Mouse (Mus musculus) adrenal gland, postnatal 10 days (tissue): Measurements from ENCODE around the gene Cacng6. TPM values are rescaled to one million over a fixed set of nuclear protein-coding genes. Genes with fewer than 3 reads are reported as not detected.
A peak's percentile ranks its signal among the peaks of the same experiment; 100 is the strongest.
"Not testable (repeated sequence)": the region's sequence is repeated elsewhere in the genome, so short reads cannot be mapped to it uniquely, and the experiment has no call there.

Source experiments
- DNase-seq: peaks from one replicate; pipeline ENCODE4 v3.0.0; 2021; ENCODE audit warnings: mixed read lengths
- long read RNA-seq, 2 experiments: library from polyadenylated mRNA; stranded (forward); transcript quantifications; one replicate each; pipeline ENCODE4 v2.0.0; 2021
- total RNA-seq, 2 experiments: library from RNA; stranded (reverse); gene quantifications; 2 replicates each; pipeline ENCODE4 v1.2.3; 2021

The Cacng6 gene
- total RNA-seq, result 1 to 10 TPM; 1.5 to 6.5 TPM
- long read RNA-seq, experiment 1, partial matches to known transcripts, result 0 of 3 reads
- long read RNA-seq, experiment 1, other reads (novel, unspliced or antisense), result 2 of 3 reads
- long read RNA-seq, experiment 2, partial matches to known transcripts, result 0 of 5 reads
- long read RNA-seq, experiment 2, other reads (novel, unspliced or antisense), result 1 of 5 reads

- DNase-seq, result no peak
These were observed at the start of gene Cacng6 for GRCm38 (mm10) chr7:3423895-3424294. Gene Cacng6 (plus strand): TSS chr7:3424195.

GRCm38 (mm10) chr7:3376831-3377230 lies 47.2 kb upstream of the Cacng6 start:
- peak; percentile 86 for DNase-seq

DNA sequence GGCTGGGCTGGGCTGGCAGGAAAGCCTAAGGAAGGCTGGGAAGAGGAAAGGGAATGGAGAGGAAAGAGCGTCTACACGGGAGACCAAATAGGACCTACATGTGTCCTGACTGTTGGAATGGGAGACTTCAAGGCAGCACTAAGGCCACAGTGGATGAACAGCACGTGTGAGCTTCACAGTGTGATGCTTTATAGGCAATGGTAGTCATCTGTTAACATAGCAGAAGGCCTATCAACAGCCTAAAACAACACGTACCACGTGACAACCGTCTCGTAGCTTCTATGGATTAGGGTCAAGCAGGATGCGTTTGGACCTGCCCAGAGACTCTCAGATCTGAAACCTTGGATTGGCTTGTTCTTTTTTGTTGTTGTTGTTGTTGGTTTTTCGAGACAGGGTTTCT lies 41.9 kb upstream of the Cacng6 start:
- DNase-seq, result no peak

DNA sequence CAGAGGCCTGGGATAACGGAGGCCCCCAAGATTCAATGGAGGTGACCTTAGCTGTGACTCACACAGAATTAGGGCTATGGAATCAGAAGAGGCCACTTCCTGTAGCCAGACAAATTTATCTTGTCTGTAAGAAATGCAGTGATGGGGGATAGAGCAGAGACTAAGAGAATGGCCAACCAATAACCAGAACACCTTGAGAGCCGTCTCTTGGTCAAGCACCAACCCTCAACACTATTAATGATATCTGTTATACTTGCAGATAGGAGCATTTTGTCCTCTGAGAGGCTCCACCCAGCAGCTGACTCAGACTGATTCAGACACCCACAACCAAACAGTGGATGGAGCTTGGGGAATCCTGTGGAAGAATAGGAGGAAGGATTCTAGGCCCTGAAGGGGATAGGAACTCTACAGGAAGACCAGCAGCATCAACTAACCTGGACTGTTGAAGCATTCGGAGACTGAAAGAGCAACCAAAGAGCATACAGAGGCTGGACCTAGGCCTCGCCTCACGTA lies 39.1 kb upstream of the Cacng6 start:
- DNase-seq, result no peak

DNA sequence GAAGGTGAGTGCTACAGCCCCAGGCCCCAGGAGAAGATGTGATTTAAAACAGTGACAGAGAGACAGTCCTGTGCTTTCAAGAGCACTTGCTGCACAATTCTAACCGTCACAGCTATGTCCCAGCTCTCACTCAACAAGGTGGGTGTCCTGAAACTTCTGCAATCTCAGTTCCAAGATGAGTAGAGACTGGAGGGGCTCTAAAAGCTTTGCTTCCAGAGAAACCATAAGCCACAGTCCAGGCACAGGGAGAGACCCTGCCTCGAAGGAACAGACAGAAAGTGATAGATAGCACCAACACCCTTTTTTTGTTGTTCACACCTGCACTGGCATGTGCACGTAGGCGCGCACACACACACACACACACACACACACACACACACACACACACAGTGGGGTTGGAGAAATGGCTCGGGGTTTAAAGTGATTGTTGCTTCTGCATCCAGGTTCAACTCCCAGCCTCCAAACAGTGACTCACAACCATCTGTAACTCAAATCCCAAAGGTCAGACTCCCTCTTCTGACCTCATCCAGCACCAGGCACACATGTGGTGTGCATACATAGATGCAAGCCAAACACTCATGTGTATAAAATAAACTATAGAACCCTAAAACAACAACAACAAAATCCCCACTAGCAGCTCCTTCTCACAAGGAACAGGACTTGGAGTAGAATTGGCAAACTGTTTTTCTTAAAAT lies 37.8 kb upstream of the Cacng6 start:
- DNase-seq, result no peak

- no peak for DNase-seq
These were observed 36.2 kb upstream of the Cacng6 start for GRCm38 (mm10) chr7:3387761-3388160.

- no peak for DNase-seq
These were observed 35.1 kb upstream of the Cacng6 start for GRCm38 (mm10) chr7:3388885-3389284.

- peak; percentile 79 for DNase-seq
These were observed 34.3 kb upstream of the Cacng6 start for GRCm38 (mm10) chr7:3389444-3390412.

DNA sequence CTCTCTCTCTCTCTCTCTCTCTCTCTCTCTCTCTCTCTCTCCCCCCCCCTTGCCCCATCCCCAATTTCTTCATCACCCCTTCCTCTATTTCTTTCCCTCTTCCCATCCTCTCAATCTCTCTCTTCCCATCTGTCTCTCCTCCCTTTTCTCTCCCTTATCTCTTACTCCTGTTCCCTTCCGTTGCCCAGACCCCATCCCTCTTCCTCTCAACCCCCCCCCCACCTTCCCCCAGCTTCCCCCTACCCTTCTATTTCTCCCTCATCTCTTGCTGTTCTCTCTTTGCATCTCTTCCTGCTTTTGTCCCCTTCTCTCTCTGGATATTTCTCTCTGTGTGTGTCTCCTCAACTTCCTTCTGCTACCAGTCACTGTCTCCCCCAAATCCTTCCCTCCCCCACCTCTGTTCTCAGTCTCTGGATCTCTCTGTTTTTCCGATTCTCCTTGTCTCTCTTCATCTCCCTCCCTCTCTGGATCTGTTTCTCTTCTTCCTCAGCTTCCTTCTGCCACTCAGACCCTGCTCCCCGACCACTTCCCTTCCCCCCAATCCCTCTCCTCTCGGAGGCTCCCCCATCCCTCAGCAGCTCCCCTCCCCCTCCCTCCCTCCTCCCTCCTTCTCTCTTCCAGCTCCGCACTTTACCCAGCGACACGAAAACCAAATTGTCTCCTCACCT lies 33.4 kb upstream of the Cacng6 start, which contains the start of gene Cacng8:
TSS of gene Cacng8 (plus strand) at position 271 of the 668 bp plus-strand sequence.
- no peak for DNase-seq

GRCm38 (mm10) chr7:3391081-3391451 lies 32.9 kb upstream of the Cacng6 start:
- no peak for DNase-seq

DNA sequence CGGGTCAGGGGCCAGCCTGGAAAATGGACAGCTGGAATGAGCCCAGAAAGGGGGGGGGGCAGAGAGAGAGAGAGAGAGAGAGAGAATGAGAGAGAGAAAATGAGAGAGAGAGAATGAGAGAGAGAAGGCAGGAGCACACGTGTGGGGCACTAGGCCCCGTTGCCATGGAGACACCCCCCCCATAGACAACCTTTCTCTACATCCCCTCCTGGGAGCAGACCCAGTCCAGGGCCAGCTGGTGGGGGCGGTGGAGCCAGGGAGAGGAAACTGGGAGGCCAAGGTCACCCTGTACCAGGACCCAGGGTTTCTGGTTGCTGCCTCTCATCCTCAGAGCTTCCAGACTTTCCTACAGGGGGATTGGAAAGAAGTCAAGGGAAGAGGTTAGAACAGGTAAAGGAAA lies 32.2 kb upstream of the Cacng6 start:
- DNase-seq, result peak; percentile 29

DNA sequence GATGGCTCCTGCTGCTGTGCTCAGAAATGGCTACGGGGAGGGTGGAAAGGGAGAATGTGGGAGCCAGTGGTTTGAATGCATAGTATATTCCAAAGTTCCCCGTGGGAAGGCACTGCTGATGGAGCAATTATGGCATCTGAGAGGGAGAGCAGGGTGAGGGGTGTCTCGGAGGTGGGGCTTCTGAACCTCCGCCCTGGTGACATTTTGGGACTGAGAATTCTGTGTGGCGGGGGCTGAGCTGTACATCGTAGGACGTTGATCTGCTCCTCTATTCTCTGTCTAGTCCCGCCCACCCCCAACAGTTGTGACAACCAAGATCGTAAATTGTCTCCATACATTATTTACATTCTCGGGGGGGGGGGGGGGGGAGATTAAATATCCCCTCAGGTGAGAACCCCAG lies 26.6 kb upstream of the Cacng6 start:
- no peak for DNase-seq

DNA sequence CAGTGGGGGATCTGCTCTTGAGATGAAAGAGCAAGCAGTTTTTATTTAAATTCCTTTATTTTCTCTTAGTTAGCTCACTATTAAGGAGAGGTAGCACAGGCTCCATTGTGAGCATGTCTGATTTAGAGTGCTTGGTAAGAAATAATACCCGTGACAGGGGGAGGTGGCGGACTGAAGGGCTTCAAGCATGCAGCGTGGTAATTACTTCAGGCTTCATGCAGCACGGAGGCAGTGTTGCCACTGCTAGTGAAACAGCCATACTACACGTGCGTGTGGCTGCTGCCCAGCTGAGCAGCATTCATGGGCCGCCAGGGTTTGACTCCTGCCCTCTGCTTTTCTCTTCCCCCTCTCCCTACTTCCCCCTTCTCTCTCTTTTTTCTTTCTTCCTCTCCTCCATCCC lies 26.2 kb upstream of the Cacng6 start:
- no peak for DNase-seq

DNA sequence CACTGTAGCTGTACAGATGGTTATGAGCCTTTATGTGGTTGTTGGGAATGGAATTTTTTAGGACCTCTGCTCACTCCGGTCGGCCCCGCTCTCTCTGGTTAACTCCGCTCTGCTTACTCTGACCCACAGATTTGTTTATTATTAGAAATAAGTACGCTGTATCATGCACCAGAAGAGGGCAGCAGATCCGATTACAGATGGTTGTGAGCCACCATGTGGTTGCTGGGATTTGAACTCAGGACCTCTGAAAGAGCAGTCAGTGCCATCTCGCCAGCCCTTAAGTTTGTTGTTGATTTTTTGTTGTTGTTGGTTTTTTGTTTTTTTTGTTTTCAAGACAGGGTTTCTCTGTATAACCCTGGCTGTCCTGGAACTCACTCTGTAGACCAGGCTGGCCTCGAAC lies 25.6 kb upstream of the Cacng6 start:
- not testable (repeated sequence) for DNase-seq

DNA sequence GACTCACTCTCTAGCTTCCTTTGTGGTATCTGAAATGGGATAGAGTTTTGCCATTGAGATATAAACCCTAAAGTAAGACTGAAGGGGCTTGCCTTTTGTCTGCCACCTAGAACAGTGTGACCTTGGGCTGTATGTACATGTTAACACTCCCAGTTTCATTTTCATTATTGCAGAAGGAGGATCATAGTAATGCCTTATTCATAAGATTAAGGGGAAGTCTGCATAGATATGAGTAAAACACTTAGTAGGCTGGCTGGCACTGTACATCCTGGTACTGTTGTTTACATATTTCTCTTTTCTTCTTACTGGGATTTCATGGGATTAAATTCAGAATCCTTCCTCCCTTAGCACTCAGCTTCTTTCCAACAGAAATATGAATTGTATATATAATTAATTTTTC lies 24.1 kb upstream of the Cacng6 start:
- DNase-seq, result no peak

- no peak for DNase-seq
These were observed 14.1 kb upstream of the Cacng6 start for GRCm38 (mm10) chr7:3409729-3410520.

- DNase-seq, result peak; percentile 56
These were observed 12.6 kb upstream of the Cacng6 start for GRCm38 (mm10) chr7:3411160-3411941.

GRCm38 (mm10) chr7:3412036-3412435 lies 12.0 kb upstream of the Cacng6 start:
- DNase-seq, result peak; percentile 67

DNA sequence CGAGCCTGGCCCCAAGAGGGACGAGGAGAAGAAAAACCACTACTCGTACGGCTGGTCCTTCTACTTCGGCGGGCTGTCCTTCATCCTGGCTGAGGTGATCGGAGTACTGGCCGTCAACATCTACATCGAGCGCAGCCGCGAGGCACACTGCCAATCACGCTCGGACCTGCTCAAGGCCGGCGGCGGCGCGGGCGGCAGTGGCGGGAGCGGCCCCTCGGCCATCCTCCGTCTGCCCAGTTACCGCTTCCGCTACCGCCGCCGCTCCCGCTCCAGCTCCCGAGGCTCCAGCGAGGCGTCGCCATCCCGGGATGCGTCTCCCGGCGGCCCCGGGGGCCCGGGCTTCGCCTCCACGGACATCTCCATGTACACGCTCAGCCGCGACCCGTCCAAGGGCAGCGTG lies 9.1 kb upstream of the Cacng6 start:
- peak; percentile 75 for DNase-seq

- peak; percentile 78 for DNase-seq
These were observed 8.6 kb upstream of the Cacng6 start for GRCm38 (mm10) chr7:3415378-3415777.
